Mouse (Mus musculus) heart, adult 18-20 months (tissue): ENCODE data around the gene Slc39a11. TPM values are rescaled to one million over a fixed set of nuclear protein-coding genes. Genes with fewer than 3 reads are reported as not detected.

Experiments used
- DNase-seq, 2 experiments: peaks; one replicate each; pipeline ENCODE4 v3.0.0; 2021 to 2022; ENCODE audit warnings: mixed read lengths in 1 of 2
- total RNA-seq, 2 experiments: library from RNA; stranded (reverse); gene quantifications; 2 replicates each; pipeline ENCODE4 v1.2.3; 2021

Slc39a11 gene
- total RNA-seq, 2 experiments from 2014 or later = 3.3 to 4.8 TPM

DNA sequence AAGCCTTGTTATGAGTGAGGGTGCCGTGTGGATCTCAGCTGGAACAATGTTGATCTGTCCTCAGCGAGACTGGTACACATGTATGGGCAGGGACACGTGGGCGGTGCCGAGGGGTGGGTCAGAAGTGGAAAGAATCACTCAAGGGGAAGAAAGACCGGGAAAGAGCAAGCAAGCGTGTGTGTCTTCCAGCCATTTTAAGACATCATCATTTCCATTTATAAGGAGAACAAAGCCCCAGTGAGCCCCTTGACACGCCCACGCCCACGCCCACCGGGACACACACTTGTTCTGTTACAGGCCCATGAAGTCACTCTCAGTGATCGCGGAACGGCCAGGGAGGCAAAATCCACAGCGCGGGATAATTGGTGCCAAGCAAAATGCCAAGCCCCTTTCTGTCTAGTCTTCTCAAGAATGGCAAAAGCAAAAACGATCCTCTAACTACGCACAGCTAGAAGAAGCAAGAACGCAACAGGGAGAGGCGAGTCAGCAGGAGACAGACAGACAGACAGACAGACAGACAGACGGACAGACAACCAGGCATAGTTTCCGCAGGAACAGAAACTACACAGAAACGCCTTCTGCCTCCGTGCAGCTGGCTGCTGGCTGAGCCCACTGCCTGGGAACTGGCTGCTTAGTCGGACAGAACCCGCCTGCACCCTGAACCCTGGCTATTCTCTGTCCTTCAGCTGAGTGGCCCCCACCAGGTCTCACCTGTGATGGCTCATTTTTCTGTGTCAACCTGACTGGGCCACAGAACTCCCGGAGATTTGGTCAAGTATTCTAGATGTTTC lies 364.7 kb downstream of the Slc39a11 start:
- DNase-seq = no peak

DNA sequence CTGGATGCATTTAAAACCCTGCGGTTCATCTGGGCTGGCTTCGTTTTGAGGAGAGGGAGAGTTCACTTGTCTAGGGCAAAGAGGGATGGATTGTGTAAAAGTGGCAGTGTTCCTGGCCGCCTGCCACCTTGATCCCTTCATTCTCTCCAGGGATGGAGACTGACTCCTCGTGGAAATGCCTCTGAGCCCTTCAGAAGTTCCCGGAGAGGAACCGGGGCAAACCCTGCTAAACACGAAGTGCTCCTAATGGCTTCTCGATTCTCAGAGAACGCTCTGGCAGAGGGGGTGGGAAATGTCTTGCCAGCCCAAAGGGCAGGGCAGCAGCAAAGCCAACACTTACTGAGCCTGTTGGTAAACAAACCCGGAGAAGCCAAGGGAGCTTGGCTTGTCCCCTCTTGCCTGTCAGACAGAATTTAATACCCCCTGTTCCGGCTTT lies 366.5 kb downstream of the Slc39a11 start:
- peak; percentile 31 to 35 for DNase-seq

DNA sequence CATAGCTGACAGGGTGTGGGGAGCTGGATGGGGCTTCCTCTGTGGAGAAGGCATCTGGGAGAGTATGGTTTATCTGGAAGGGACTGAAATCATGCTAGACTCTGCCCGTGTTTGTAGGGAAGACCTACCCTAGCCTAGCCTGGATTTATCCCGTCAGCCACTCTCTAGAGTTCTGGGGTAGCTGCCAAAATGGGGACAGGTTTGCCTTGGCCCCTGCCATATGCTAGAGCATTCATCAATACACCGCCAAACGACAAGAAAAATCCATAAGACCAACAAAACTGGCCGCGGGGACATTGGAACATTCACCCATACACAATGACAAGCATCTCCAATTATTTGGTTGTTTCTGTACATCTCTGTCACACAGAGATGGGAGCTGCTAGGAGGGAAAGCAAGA lies 371.6 kb downstream of the Slc39a11 start:
- DNase-seq = no peak

DNA sequence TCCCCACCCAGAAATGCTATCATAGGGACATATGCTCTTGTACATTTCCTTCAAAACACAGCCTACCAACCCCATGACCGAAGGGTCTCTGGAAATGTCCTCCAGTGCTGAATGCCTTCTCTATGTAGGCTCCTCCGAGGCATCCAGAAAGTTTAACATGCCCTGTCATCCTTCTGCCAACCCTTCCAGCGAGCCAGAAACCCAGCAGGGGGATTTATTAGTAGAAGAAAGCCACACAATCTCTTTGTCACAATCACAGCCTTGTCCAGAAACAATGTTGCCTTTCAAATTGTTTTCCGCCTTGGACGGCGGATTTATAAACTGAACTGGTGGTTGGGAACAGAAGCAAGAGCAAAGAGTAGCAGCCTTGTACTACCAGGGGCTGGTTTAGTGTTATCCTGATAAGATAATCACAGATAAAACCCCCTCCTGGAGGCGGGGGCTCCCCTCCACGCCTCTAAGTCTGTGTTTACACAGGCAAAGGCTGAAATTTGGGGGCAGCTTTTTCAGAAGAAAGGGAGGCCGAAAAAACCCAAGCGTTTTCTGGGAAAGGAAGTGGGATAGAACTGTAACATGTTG lies 372.8 kb downstream of the Slc39a11 start:
- no peak for DNase-seq

DNA sequence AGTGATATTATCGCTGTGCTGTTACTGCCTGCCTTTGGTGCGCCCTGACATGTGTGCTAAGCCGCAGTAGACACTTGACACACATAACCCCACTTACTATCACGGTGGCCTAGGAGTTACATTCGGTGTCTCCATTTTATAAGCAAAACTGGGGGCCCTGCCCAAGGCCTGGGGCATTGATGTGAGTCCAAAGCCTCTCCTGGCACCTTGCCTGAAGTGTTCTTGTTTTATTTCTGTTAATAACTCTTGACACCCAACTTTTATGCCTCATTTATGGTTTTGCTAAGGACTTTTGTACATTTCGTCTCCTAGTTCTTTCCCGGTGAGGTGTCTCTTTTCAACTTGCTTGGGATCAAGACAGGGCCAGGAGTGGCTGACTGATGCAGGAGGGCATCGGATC lies 373.4 kb downstream of the Slc39a11 start:
- DNase-seq = no peak

DNA sequence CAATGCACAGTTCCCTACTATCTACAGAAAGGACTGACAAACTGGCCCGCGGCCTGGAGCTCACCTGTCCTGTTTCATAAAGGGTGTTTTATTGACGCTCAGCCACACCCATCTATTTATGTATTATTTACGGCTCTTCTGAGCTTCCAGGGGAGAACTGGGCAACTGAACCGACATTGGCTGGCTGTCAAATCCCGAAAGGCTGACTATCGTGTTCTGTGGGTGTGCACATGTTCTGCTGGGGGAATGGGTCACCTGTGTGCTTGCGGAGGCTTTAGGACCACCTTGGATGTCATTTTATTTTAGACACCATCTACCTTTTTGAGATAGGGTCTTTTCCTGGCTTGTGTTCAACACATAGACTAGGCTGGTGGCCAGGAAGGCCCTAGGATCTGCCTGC lies 375.8 kb downstream of the Slc39a11 start:
- no peak for DNase-seq

DNA sequence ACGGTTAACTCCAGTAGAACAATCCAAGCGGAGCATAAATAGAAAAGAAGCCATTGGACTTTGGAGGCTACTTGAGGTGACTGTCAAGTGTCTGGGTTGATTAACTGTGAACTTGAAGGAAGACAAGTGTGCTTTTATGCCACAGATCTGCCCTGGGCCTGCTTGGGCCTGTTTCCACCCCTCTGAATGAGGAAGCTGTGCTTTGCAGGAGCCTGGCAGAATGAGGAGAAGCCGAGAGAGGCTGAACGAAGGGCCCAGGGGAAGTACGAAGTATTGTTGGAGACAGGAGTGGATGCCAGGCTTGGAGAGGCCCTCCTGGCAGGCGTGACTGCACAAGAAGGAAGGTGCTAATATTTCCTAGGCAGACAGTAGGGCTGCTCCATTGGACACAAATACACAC lies 378.0 kb downstream of the Slc39a11 start:
- DNase-seq = no peak

DNA sequence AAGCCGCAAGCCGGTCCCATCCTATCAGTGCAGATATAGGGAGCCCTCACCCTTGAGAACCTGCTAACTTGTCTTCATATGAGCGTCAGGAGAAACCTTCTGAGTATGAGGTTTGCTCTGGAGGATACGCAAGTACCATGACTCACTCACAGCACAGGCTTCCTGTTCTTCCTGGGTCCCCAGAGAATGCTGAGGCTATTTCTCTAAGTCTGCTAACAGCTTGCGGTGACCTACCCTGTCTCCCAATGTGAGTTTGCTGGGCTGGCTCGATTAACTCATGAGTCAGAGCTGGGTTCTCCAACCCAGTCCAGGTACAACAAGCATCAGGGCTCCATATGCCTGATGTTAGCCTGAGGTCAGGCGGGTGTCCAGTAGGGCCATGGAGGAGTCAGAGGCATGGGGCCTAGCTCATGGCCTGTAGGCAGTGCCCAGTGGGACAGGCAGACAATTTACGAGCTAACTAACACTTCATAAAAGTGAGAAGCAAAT lies 381.0 kb downstream of the Slc39a11 start:
- DNase-seq = peak in 1 of 2 experiments; percentile 24

DNA sequence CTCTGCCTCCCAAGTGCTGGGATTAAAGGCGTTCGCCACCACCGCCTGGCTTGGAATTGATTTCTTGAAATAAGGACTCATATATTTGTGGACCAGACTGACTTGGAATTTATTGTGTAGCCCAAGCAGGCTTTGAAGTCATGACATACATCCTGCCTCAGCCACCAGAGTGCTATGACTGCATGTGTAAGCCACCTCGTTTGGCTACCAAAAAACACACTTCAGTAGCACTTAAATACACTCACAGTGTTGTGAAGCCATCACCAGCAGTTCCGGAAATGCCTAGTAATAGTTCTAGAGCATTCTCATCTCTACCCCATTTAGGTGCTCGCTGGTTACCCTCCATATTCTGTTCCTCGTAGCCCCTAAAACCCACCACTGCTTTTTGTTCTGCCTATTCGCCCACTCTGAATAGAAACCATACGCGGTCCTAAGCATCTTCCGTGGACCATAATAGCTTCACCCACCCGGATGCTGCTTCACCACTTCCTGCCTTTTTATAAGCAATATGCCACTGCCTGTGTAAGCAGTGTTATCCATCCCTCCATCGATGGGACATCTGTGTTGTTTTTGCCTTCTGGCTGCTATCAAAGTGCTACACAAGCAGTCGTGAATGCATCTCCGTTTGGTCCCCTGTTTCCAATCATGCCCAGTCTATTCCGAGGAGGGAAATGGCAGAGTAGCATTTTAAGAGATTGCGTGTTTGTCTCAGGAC lies 382.2 kb downstream of the Slc39a11 start:
- DNase-seq = no peak

DNA sequence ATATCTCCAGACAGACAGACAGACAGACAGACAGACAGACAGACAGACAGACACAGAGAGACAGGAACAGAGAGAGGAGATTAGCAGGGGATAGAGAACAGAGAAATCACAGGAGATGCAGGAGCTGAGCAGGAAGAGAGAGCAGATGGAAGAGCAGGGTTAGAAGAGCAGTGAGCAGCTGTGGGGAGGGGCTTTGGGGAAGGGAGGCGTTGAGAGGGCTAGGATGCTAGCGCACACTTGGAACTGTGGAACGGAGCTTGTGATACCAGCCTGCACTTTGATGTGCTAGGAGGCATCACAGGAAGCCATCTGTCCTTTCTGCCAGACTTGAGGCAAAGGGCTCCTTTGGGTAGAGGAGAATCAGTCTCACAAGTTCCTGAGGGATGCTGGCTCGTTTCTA lies 383.2 kb downstream of the Slc39a11 start:
- no peak for DNase-seq

DNA sequence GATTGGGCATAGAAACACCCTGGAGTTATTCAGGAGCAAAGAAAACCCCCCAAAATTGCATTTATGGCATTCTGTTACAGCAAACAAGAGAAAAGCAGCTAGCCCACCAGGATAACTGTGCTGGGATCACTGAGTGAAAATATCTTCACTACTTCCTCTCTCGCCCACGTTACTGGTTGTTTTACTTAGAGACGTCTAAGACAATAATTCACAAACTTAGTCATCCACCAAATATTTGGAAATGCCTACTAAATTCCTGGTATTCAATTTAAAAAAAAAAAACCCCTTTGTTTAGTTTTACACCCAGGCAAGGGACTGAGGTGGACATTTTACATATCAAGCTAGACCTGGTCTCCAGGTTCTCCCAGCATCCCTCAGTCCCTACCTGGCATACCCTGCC lies 384.3 kb downstream of the Slc39a11 start:
- no peak for DNase-seq

DNA sequence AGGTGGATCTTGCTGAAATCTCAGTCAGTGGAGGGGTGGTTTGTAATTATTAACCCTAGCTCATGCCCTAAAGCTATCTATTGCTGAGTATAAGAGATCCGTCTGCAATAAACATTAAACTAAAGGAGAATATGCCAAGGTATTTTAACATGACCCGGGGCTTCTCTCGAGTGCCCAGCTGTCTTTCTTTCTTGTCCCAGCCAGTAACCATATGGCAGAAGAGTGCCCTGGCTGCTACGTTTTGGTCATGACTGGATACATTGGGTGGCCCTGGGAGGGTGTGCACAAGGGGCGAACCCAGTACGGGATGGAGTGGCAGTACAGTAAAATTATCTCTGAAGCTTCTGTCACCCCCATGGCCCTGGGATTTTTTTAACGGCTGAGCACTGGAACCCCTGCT lies 385.9 kb downstream of the Slc39a11 start:
- no peak for DNase-seq

DNA sequence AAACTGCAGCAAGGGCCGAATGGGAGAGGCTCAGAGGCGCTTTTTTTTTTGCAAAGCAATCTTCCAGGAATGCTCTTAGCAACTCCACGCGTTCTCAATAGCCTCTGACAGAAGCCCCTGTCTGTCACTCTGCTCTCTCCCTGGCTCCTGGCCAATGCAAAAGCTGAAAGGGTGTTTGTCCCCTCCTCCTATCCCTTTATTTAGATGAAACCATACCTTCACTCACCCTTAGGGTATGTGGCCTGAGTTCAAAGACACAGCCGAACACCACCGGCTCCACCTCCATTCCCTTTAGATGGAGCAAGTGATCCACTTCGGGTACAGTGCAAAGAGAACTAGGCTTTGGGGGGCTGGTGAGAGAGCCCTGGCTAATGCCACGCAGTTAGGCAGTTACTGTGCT lies 387.8 kb downstream of the Slc39a11 start:
- no peak for DNase-seq

DNA sequence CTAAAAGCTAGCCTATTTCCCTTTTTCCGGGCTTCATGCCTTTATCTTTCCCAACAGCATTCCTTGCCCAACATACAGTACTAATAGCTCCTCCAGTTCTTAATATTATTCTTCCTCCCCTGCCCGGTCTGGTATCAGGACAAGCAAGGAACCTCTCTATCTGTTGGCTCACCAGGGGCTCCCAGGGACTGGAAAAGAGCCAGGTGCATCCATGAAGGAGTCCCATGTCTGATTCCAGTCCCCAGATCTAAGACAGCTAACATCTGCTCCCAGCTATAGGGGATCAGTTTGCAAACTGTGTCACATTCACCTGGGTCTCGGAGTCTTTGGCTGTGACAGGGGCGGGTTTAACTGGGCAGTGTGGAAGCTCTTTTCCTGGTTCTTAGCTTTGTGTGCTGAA lies 388.5 kb downstream of the Slc39a11 start:
- no peak for DNase-seq

DNA sequence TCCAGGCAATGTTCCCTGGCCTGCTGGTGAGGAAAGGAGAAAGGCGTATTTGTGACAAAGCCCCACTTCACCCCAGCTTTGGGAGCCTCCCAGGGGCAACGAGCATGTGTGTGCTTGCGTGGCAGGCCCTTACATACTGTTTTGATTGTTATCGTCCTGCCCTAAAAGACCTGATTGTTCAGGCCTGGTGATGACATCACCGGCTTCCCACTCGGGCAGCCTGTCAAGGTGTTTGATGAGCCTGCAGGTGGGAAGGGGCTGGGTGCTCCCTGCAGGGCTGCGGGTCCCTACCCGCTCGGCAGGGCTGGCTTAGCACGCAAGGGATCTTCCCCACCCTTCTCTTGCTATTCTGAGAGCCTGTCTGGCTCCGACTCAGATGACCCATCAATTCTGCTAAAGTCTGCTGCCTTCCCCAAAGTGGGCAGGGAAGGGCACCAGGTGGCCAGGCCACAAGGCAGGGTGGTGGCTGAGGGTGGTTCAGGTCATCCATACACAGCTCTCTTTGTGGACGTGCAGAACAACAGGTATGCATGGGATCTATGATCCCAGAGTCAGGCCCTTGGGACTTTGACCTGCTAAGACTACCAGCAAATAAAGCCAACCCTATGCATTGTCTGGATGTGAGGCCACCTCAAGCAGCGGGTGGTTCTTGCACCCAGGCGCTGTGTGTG lies 390.0 kb downstream of the Slc39a11 start:
- DNase-seq = no peak

DNA sequence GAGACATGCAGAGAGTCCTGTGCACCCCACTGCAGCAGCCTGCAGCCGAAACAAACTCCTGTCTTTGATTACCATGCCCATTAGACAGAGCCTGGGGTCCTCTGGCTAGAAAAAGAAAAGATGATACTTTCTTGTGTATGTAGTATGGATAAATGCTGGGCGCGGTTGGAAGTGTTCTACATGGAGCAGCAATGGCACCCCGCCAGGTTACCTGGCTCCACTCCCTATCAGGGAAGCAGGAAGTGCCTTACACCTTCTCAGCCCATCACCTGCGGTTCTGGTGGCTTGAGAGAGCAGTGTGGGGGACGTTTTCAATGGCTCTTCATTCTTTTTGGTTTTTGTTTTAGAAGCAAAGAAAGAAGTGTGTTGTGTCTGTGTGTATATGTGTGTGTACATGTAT lies 391.9 kb downstream of the Slc39a11 start:
- DNase-seq = no peak

DNA sequence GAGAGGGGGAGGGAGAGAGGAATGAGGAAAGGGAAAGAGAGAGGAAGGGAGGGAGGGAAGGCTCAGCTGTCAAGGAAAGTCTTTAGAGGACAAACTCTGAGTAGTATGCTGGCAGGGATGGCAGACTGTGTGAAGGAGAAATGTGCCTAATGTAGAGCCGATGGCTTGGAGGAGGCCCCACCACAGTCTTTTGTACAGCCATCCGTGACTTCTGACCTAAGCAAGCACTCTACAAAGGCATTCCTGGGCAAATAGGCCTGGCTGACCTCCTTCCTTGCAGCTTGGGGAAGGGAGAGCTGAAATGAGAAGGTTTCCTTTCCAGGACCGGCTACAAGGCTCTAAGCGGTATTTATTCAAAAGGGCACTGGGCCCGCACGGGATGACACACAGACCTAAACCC lies 395.2 kb downstream of the Slc39a11 start:
- no peak for DNase-seq

DNA sequence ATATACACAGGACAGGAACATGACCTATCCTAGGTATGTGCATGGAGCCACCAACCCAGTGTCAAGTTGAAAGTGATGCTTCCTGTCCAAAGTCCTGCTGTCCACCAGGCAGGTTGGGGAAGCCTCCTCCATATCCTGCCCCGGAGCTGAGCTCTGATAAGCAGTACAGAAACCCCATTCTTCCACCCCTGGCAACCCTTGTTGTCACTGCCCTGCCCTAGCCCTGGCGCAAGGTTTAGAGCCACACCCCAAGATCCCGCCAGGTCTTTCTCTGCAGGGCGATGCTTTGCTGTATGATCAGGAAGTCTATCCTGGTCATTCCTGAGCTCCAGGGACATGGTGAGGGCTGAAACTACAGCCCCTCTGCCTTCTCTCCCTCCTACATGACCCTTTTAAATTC lies 396.7 kb downstream of the Slc39a11 start:
- no peak for DNase-seq

DNA sequence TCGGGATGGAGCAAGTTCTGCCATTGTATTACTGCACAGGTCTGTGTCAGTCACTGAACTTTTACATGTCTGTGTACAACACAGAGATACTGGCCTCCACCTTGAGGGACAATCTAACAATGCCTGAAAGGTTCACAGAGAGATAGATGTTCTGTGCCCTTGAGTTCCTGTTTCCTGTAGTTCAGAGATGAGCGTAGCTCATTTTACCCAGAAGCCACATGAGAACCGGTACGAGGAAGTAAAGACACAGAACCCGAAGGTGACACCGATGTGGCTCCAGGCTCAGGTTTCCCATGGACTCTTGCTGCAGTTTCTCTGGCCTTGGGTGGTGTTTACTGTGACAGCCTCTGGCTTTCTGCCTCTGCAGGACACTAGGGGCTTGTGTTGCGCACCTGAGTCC lies 398.7 kb downstream of the Slc39a11 start:
- DNase-seq = no peak

DNA sequence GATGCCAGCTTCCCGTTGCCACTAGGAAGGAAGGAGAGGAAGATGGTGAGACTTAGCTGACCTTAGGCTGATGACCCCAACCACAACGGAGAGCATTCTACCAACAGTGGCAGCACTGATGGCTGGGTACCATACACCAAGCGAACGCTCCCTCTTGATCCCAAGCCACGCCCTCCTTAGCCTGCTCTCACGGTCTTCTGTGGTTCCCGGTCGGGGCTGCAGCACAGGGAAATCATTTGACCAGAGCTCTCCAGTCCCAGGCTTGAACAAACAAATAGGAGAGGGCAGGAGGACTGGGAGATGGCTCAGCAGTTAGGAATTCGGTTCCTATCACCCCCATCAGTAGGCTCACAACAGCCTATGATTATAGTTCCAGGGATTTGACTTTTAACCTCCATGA lies 403.4 kb downstream of the Slc39a11 start:
- no peak for DNase-seq

DNA sequence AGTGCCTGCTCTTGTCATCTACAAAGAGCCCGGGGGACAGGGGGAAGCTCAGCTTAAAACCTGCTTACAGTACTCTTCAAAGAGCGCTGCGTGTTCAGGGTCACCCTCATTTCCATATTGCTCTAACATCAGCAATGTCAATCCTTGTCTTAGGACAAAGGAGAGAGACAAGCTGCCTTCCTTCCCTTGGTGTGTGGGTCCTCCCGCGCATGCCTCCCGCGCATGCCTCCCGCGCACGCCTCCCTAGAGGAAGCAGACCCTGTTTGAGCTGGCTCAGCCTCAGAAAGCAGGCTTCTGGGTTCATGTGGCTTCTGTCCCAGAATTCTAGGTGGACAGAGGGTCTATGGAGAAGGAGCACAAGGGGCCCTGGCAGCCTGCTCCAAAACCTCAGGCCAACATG lies 404.2 kb downstream of the Slc39a11 start:
- DNase-seq = no peak

DNA sequence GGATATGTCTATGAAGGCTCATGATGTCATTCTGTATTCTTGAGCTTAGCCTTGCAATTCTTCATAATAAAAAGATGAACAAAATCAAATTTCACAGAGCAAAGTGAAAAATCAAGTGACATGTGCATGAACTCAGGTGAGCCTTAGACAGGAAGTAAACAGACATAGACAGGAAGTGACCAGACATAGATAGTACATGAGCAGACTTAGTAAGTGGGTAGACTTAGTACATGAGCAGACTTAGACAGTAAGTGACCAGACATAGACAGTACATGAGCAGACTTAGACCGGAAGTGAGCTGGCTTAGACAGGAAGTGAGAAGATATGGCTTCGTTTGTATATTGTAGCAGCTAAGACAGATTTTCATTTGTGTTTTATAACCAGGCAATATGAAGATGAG lies 415.4 kb downstream of the Slc39a11 start:
- no peak for DNase-seq

DNA sequence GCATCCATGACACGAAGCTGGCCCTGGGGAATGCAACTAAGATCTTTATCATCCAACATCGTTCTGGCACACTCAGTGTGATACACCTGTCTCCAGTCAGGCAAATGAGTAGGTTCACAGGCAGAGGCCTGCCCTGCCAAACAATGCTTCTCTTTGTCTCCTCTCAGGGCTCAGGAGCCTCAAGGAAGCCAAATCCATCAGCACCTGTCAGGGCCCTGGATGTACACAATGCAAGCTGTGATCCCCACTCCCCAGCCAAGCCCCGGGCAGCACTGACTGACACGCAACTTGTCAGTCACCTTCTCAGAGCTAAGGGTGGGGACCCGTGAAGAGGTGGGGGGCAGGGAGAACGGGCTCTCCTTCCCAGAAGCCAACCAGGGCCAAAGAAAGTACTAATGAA lies 417.8 kb downstream of the Slc39a11 start:
- no peak for DNase-seq
